Mouse (Mus musculus) cerebellum, adult 2 months (tissue): Measurements from ENCODE around the gene Zbtb20. TPM values are rescaled to one million over a fixed set of nuclear protein-coding genes. Genes with fewer than 3 reads are reported as not detected.
A peak's percentile ranks its signal among the peaks of the same experiment; 100 is the strongest.

ENCODE experiments used
- DNase-seq, 2 experiments: peaks; one replicate each; pipeline ENCODE4 v3.0.0; 2021
- H3K27ac ChIP-seq: fragments of 200-500 bp; 2 replicates; pipeline ENCODE4 v1.5.1; 2012; ENCODE audit warnings: low read length, control low read depth, inconsistent platforms; ENCODE audit not compliant: insufficient read depth
- H3K27me3 ChIP-seq: fragments of 200-500 bp; 2 replicates; pipeline ENCODE4 v1.6.1; 2012; ENCODE audit warnings: inconsistent platforms, mild to moderate bottlenecking, low read length, moderate library complexity; ENCODE audit not compliant: control insufficient read depth, insufficient read depth
- H3K4me1 ChIP-seq: fragments of 200-500 bp; 2 replicates; pipeline ENCODE4 v1.6.1; 2011; ENCODE audit warnings: low read length; ENCODE audit not compliant: control insufficient read depth, insufficient read depth
- H3K4me3 ChIP-seq: fragments of 200-500 bp; replicated peaks from 2 replicates; pipeline ENCODE3; 2011; ENCODE audit warnings: mild to moderate bottlenecking, low read depth, low read length, control low read depth; ENCODE audit not compliant: insufficient read depth
- CTCF ChIP-seq: fragments of 200-500 bp; IDR thresholded peaks from 2 replicates; pipeline ENCODE4 v1.5.1; 2011; ENCODE audit warnings: low read depth, mild to moderate bottlenecking, control low read depth, low read length, moderate library complexity, borderline replicate concordance; ENCODE audit not compliant: insufficient read depth
- POLR2A ChIP-seq: fragments of 200-500 bp; IDR thresholded peaks from 2 replicates; pipeline ENCODE4 v1.6.1; 2011; ENCODE audit warnings: low read length, control low read depth, borderline replicate concordance; ENCODE audit not compliant: insufficient read depth
- WGBS: fragments of 180-500 bp; shearing (Covaris S2); methylation state at CpG from one replicate; pipeline ENCODE4 v1.1.7; 2018; 5-methylcytosine and 5-hydroxymethylcytosine counted together
- polyA plus RNA-seq: library from polyadenylated mRNA; depleted of rRNA; stranded (reverse); fragments of >200 nt; gene quantifications from 2 replicates; pipeline ENCODE4 v1.2.3, GENCODE M21; 2012

The Zbtb20 gene
- polyA plus RNA-seq, 1 experiment, result 25.2 TPM

DNA sequence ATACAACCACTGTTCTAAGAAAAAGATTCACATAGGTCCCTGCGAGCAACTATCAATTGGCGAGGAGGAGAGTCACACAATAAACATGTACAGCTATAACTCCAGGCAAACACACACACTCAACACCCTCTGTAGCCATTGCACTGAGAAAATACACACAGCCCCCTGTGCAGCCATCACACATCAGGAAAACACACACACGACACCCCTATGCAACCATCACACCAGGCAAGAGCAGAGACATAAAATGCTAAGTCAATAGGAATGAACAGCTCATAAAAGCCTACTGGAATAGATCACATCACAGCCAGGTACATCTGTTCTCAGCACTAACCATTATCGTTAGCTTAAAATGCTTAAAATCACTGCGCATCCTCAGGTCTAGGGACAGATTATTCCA is 532.9 kb downstream of the Zbtb20 start:
- WGBS, result 90% methylated on average over 5 of the region's 5 CpGs
- Histone ChIP-seq H3K4me1 (peaks cover 4% of the 10 kb centered on the region), H3K4me3 (no peak overlapping the region), H3K27ac (no peak overlapping the region), H3K27me3 (no peaks in the 10 kb centered on the region)
- DNase-seq, result no peak
- TF ChIP-seq POLR2A (no peak), CTCF (no peak)

DNA sequence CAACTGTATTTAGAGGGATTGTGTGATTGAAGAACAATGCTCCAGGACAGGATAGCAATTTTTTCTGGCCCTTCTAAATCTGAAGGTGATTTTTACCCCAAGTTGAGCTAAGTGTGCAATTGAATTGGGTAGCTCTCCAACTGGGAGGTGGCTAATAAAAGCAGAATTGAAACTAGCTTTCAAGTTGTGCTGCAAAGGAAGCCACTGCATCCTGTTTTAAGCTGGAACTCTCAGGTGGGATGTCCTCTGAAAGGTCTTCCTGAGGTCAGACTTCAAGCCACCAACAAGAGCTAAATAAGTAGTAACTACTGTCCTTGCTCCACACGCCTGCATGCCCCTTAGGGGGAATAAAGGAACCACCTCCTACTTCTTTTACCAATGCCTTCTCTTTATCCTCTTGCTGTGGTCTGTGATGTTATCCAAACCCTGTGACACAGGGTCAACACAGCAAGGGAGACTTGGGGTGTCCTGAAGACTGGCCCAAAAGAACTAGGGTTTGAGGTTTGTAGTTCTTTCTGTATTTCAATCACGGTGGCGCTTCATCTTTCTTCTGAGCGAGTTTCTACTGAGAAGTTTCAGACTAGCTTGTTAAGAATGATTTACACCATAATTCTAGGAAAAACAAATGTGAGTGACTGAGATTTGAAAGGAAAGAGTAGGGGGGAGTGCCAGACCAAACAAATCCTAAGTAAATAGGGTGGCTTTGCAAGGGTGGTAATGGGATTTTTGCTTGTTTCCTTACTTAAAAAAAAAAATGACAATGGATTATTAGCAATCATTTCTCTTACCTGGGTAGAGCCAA is 533.6 kb downstream of the Zbtb20 start:
- Histone ChIP-seq H3K4me3 (no peak overlapping the region), H3K27ac (no peak overlapping the region), H3K4me1 (peaks cover 4% of the 10 kb centered on the region), H3K27me3 (no peaks in the 10 kb centered on the region)
- no peak for DNase-seq
- TF ChIP-seq POLR2A (no peak), CTCF (no peak)
- WGBS, result 94% methylated on average over 4 of the region's 4 CpGs

DNA sequence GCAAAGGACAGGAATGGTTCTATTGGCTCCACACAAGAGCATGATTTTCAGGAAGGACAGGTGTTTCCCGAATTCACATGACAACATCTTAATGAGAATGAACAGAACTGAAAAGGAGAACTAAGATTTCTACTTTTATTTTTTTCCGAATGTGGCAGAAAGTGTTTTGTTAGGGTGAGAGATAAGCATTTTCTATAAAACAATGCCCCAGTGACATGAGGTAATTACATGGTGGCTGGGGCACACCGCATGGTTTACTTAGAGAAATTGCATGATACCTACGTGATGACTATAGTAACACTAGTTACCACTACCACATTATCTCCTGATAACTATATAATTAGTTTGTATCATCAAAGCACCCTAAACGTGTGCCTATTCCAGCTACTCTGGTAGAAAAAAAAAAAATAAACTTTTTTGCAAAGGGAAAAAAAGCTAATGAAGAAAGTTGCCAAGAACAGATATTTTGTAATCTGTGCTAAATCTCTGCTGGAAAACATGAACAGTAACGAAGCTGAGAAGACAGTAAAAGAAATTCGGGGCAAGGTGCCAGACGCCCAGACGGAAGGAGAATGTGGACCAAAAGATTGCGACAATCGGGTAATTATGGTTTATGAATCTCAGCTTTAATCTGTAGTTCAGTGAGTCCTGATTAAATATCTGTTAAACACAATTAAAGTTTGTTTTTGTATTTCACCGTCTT is 534.4 kb downstream of the Zbtb20 start:
- Histone ChIP-seq H3K27ac (no peak overlapping the region), H3K4me1 (peaks cover 4% of the 10 kb centered on the region), H3K4me3 (no peak overlapping the region), H3K27me3 (no peaks in the 10 kb centered on the region)
- WGBS, result 43% methylated on average over 12 of the region's 12 CpGs
- peak; percentile 54 to 59 for DNase-seq
- TF ChIP-seq POLR2A (no peak), CTCF (no peak)

DNA sequence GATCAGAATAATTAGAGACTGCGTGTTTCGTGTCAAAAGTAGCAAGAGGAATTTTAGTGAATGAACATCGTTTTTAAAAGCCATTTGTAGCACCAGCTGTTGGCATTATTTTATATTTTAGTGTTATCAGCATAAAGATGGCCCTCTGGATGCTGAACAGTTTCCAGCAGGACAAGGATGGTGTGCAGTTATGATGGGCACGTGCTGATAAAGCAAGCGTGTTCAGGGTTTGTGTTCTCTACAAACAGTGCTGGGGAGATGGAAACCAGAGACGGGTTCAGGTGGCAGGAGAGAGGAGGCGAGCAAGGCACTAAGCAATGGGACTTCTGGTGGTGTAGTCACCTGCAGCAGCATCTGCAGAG is 534.9 kb downstream of the Zbtb20 start:
- H3K27me3 ChIP-seq, result no peaks in the 10 kb centered on the region
- no peak for DNase-seq
- WGBS, result 79% methylated on average over 7 of the region's 7 CpGs
- H3K4me3 ChIP-seq, result no peak overlapping the region
- TF ChIP-seq POLR2A (no peak), CTCF (no peak)
- peaks cover 4% of the 10 kb centered on the region for H3K4me1 ChIP-seq
- H3K27ac ChIP-seq, result no peak overlapping the region

DNA sequence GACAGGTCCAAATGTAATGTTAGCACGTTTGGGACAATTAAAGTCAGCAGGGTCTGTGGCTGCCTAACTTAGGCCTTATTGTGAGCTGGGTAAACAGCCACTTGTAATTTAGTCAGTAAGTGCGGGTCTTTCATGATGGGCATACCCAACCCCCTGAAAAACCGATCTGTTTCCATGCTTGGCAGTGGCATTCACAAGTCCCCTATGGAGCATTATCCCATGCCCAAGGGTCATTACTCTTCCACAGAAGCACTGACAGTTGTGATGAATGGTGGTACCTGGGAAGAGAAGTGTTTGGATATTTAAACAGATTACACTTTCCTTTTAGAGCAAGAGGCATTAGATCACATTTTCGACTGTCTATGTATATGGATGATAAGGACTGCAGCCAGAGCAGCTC is 540.2 kb downstream of the Zbtb20 start:
- WGBS, result 76% methylated on average over 4 of the region's 4 CpGs
- TF ChIP-seq CTCF (no peak), POLR2A (no peak)
- no peaks in the 10 kb centered on the region for H3K4me1 ChIP-seq
- no peak overlapping the region for H3K4me3 ChIP-seq
- no peaks in the 10 kb centered on the region for H3K27me3 ChIP-seq
- no peak overlapping the region for H3K27ac ChIP-seq
- DNase-seq, result no peak

DNA sequence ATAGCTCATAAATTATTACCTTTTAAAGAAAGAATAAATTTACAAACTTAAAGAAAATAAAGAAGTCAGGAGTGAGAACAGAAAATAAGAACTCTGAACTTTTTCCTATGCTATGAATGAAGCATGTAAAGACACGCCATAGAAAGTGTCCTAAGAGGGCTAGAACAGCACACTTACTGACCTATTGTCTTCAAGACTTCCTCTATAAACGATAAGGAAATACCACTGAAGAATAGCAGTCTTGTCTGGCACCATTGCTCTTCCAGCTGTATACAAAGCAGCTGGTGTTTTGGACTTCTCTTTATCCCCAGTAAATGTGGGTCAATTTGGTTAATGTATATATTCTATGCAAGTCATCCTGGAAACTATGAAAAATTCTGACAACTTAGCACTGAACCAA is 544.2 kb downstream of the Zbtb20 start:
- WGBS, result 68% methylated on average over 2 of the region's 2 CpGs

DNA sequence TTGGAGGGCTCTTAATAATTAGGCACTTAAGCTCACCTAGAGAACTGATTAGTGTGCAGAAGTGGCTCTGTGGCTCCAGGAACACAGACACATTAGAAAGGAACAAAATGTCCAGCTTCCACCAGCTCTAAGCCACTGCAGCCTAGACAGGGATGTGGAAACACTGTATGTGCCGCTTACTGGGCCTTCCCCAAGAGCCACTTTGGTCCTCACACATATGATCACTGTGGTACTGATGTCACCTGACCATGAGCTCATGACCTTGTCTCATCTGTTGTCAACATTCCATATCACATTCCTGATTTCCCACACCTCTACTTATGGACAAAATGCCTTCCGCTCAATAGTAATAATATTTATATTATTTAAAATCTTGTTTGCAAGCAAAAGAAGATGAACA is 553.3 kb downstream of the Zbtb20 start:
- TF ChIP-seq POLR2A, result no peak
- TF ChIP-seq CTCF, result no peak
- Histone ChIP-seq H3K4me1 (no peaks in the 10 kb centered on the region), H3K27ac (no peak overlapping the region), H3K4me3 (no peak overlapping the region), H3K27me3 (no peaks in the 10 kb centered on the region)
- DNase-seq, result no peak
- 92% methylated on average over 2 of the region's 2 CpGs for WGBS

More for the DNA sequence above, 544.2 kb downstream of the Zbtb20 start:
- TF ChIP-seq POLR2A (no peak), CTCF (no peak)
- Histone ChIP-seq H3K4me1 (no peaks in the 10 kb centered on the region), H3K27ac (no peak overlapping the region), H3K4me3 (no peak overlapping the region), H3K27me3 (no peaks in the 10 kb centered on the region)
- no peak for DNase-seq

DNA sequence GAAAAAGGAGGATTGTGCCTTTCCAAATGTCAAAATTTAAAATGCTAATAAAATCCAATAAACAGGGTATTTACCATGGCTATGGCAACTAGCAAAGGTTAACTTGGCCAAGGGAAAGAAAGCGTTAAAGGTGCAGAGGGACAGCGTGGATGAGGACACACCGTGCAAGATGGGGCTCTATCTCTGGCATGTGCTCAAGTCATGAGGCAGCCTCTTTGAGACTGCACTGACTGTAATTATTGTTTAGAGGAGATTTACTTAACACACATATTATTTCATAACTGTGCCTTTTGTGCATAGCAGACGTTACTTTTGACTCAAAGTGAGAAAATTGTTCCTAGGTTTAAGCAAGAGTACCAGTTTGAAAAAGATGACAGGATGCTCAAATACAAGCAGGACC is 554.3 kb downstream of the Zbtb20 start:
- H3K27ac ChIP-seq, result no peak overlapping the region
- WGBS, result 66% methylated on average over 4 of the region's 4 CpGs

More for the DNA sequence above, 554.3 kb downstream of the Zbtb20 start:
- Histone ChIP-seq H3K4me3 (no peak overlapping the region), H3K4me1 (no peaks in the 10 kb centered on the region), H3K27me3 (no peaks in the 10 kb centered on the region)
- DNase-seq, result no peak
- no peak for TF ChIP-seq CTCF
- no peak for TF ChIP-seq POLR2A
